Mouse (Mus musculus): Measurements from ENCODE around the gene Foxk1. TPM values are rescaled to one million over a fixed set of nuclear protein-coding genes. Genes with fewer than 3 reads are reported as not detected.

Gene Foxk1
- polyA plus RNA-seq, 1 experiment: 8.2 TPM

- Histone ChIP-seq H3K27me3 (ENCODE audit: control insufficient read depth, insufficient read depth, insufficient read length) (no peaks in the 10 kb centered on the region), H3K4me3 (ENCODE audit: insufficient read depth, poor library complexity, severe bottlenecking) (no peak overlapping the region), H3K36me3 (ENCODE audit: control insufficient read depth, insufficient read depth) (peaks cover 8% of the 10 kb centered on the region), H3K79me2 (ENCODE audit: control insufficient read depth, insufficient read depth) (no peaks in the 10 kb centered on the region), H3K79me3 (ENCODE audit: low read depth) (no peaks in the 10 kb centered on the region), H3ac (ENCODE audit: control insufficient read depth, insufficient read length, low read depth) (no peak overlapping the region)
- no peak for TF ChIP-seq USF1 (IDR thresholded peaks at IDR 0.05; ENCODE audit: low read depth)
- TF ChIP-seq CTCF (IDR thresholded peaks at IDR 0.05; ENCODE audit: control insufficient read depth, insufficient read depth, insufficient read length): no peak
- TF ChIP-seq FOSL1 (IDR thresholded peaks at IDR 0.05; ENCODE audit: insufficient read depth, low read length, poor library complexity, severe bottlenecking): no peak
- no peak for TF ChIP-seq MAX (IDR thresholded peaks at IDR 0.05)
- no peak for TF ChIP-seq MYOG (IDR thresholded peaks at IDR 0.05; ENCODE audit: control insufficient read depth, extremely low read depth, insufficient read length)
- TF ChIP-seq CEBPB (IDR thresholded peaks at IDR 0.05; ENCODE audit: low read depth): no peak
- no peak for TF ChIP-seq MYOD1 (IDR thresholded peaks at IDR 0.05; ENCODE audit: control insufficient read depth, insufficient read length, low read depth)
These were observed 49.5 kb downstream of the Foxk1 start for GRCm38 (mm10) chr5:142450846-142451245.

GRCm38 (mm10) chr5:142451759-142452158 is 50.5 kb downstream of the Foxk1 start:
- Histone ChIP-seq H3K4me3 (ENCODE audit: insufficient read depth, poor library complexity, severe bottlenecking) (no peak overlapping the region), H3K79me3 (ENCODE audit: low read depth) (no peaks in the 10 kb centered on the region)
- TF ChIP-seq MYOD1 (IDR thresholded peaks at IDR 0.05; ENCODE audit: control insufficient read depth, insufficient read length, low read depth): no peak
- no peak for TF ChIP-seq CEBPB (IDR thresholded peaks at IDR 0.05; ENCODE audit: low read depth)
- no peak for TF ChIP-seq MAX (IDR thresholded peaks at IDR 0.05)
- no peak for TF ChIP-seq USF1 (IDR thresholded peaks at IDR 0.05; ENCODE audit: low read depth)
- TF ChIP-seq FOSL1 (IDR thresholded peaks at IDR 0.05; ENCODE audit: insufficient read depth, low read length, poor library complexity, severe bottlenecking): no peak
- TF ChIP-seq CTCF (IDR thresholded peaks at IDR 0.05; ENCODE audit: control insufficient read depth, insufficient read depth, insufficient read length): no peak
- TF ChIP-seq MYOG (IDR thresholded peaks at IDR 0.05; ENCODE audit: control insufficient read depth, extremely low read depth, insufficient read length): no peak

GRCm38 (mm10) chr5:142453742-142454141 is 52.4 kb downstream of the Foxk1 start:
- no peaks in the 10 kb centered on the region for H3K27me3 ChIP-seq (ENCODE audit: control insufficient read depth, insufficient read depth, insufficient read length)
- no peak overlapping the region for H3K4me3 ChIP-seq (ENCODE audit: insufficient read depth, poor library complexity, severe bottlenecking)
- no peaks in the 10 kb centered on the region for H3K79me3 ChIP-seq (ENCODE audit: low read depth)
- no peak overlapping the region for H3ac ChIP-seq (ENCODE audit: control insufficient read depth, insufficient read length, low read depth)
- H3K36me3 ChIP-seq (ENCODE audit: control insufficient read depth, insufficient read depth): peaks cover 8% of the 10 kb centered on the region
- H3K79me2 ChIP-seq (ENCODE audit: control insufficient read depth, insufficient read depth): no peaks in the 10 kb centered on the region
- TF ChIP-seq CTCF (IDR thresholded peaks at IDR 0.05; ENCODE audit: control insufficient read depth, insufficient read depth, insufficient read length) (no peak), MYOD1 (IDR thresholded peaks at IDR 0.05; ENCODE audit: control insufficient read depth, insufficient read length, low read depth) (no peak), CEBPB (IDR thresholded peaks at IDR 0.05; ENCODE audit: low read depth) (no peak), MYOG (IDR thresholded peaks at IDR 0.05; ENCODE audit: control insufficient read depth, extremely low read depth, insufficient read length) (no peak), MAX (IDR thresholded peaks at IDR 0.05) (no peak), FOSL1 (IDR thresholded peaks at IDR 0.05; ENCODE audit: insufficient read depth, low read length, poor library complexity, severe bottlenecking) (no peak), USF1 (IDR thresholded peaks at IDR 0.05; ENCODE audit: low read depth) (no peak)

More at GRCm38 (mm10) chr5:142451759-142452158, 50.5 kb downstream of the Foxk1 start:
- Histone ChIP-seq H3K36me3 (ENCODE audit: control insufficient read depth, insufficient read depth) (peaks cover 8% of the 10 kb centered on the region), H3ac (ENCODE audit: control insufficient read depth, insufficient read length, low read depth) (no peak overlapping the region), H3K79me2 (ENCODE audit: control insufficient read depth, insufficient read depth) (no peaks in the 10 kb centered on the region), H3K27me3 (ENCODE audit: control insufficient read depth, insufficient read depth, insufficient read length) (no peaks in the 10 kb centered on the region)

- no peak for TF ChIP-seq USF1 (IDR thresholded peaks at IDR 0.05; ENCODE audit: low read depth)
- no peak for TF ChIP-seq MYOG (IDR thresholded peaks at IDR 0.05; ENCODE audit: control insufficient read depth, extremely low read depth, insufficient read length)
- TF ChIP-seq CTCF (IDR thresholded peaks at IDR 0.05; ENCODE audit: control insufficient read depth, insufficient read depth, insufficient read length): no peak
- no peak for TF ChIP-seq FOSL1 (IDR thresholded peaks at IDR 0.05; ENCODE audit: insufficient read depth, low read length, poor library complexity, severe bottlenecking)
- no peak for TF ChIP-seq MYOD1 (IDR thresholded peaks at IDR 0.05; ENCODE audit: control insufficient read depth, insufficient read length, low read depth)
- TF ChIP-seq MAX (IDR thresholded peaks at IDR 0.05): no peak
- TF ChIP-seq CEBPB (IDR thresholded peaks at IDR 0.05; ENCODE audit: low read depth): no peak
- H3K4me3 ChIP-seq (ENCODE audit: insufficient read depth, poor library complexity, severe bottlenecking): no peak overlapping the region
- no peak overlapping the region for H3ac ChIP-seq (ENCODE audit: control insufficient read depth, insufficient read length, low read depth)
- H3K36me3 ChIP-seq (ENCODE audit: control insufficient read depth, insufficient read depth): peaks cover 8% of the 10 kb centered on the region
- H3K79me2 ChIP-seq (ENCODE audit: control insufficient read depth, insufficient read depth): no peaks in the 10 kb centered on the region
- no peaks in the 10 kb centered on the region for H3K79me3 ChIP-seq (ENCODE audit: low read depth)
- no peaks in the 10 kb centered on the region for H3K27me3 ChIP-seq (ENCODE audit: control insufficient read depth, insufficient read depth, insufficient read length)
These were observed 55.0 kb downstream of the Foxk1 start for GRCm38 (mm10) chr5:142456318-142456717.

GRCm38 (mm10) chr5:142457345-142457744 is 56.0 kb downstream of the Foxk1 start:
- Histone ChIP-seq H3K79me3 (ENCODE audit: low read depth) (no peaks in the 10 kb centered on the region), H3K4me3 (ENCODE audit: insufficient read depth, poor library complexity, severe bottlenecking) (no peak overlapping the region), H3ac (ENCODE audit: control insufficient read depth, insufficient read length, low read depth) (no peak overlapping the region), H3K27me3 (ENCODE audit: control insufficient read depth, insufficient read depth, insufficient read length) (no peaks in the 10 kb centered on the region), H3K79me2 (ENCODE audit: control insufficient read depth, insufficient read depth) (no peaks in the 10 kb centered on the region), H3K36me3 (ENCODE audit: control insufficient read depth, insufficient read depth) (peaks cover 8% of the 10 kb centered on the region)
- TF ChIP-seq MYOG (IDR thresholded peaks at IDR 0.05; ENCODE audit: control insufficient read depth, extremely low read depth, insufficient read length) (no peak), MYOD1 (IDR thresholded peaks at IDR 0.05; ENCODE audit: control insufficient read depth, insufficient read length, low read depth) (no peak), MAX (IDR thresholded peaks at IDR 0.05) (no peak), CTCF (IDR thresholded peaks at IDR 0.05; ENCODE audit: control insufficient read depth, insufficient read depth, insufficient read length) (no peak), CEBPB (IDR thresholded peaks at IDR 0.05; ENCODE audit: low read depth) (no peak), USF1 (IDR thresholded peaks at IDR 0.05; ENCODE audit: low read depth) (no peak)
